Mouse (Mus musculus) neural tube, embryonic 12.5 days (tissue): ENCODE results near the gene Pigv. TPM values are rescaled to one million over a fixed set of nuclear protein-coding genes. Genes with fewer than 3 reads are reported as not detected.

Source experiments
- ATAC-seq: fragments of 200-750 bp; cut with Nextera tagmentation; 2 replicates; pipeline ENCODE4 v1.8.0; 2017; ENCODE audit warnings: low read depth, mild to moderate bottlenecking, moderate TSS enrichment, moderate library complexity; ENCODE audit not compliant: low FRiP score
- H3K27ac ChIP-seq: fragments of 300-500 bp; sonication (generic); 2 replicates; pipeline ENCODE4 v1.5.1; 2016
- H3K27me3 ChIP-seq: fragments of 300-500 bp; sonication (generic); replicated peaks from 2 replicates; pipeline ENCODE4 v1.6.1; 2016; ENCODE audit warnings: mild to moderate bottlenecking
- H3K36me3 ChIP-seq: fragments of 300-500 bp; sonication (generic); 2 replicates; pipeline ENCODE4 v1.6.1; 2016; ENCODE audit warnings: mild to moderate bottlenecking
- H3K4me1 ChIP-seq: fragments of 300-500 bp; sonication (generic); 2 replicates; pipeline ENCODE4 v1.6.1; 2016
- H3K4me2 ChIP-seq: fragments of 300-500 bp; sonication (generic); replicated peaks from 2 replicates; pipeline ENCODE4 v1.6.1; 2016; ENCODE audit warnings: mild to moderate bottlenecking
- H3K4me3 ChIP-seq: fragments of 300-500 bp; sonication (generic); 2 replicates; pipeline ENCODE4 v1.5.1; 2016
- H3K9ac ChIP-seq: fragments of 300-500 bp; sonication (generic); 2 replicates; pipeline ENCODE4 v1.6.1; 2016; ENCODE audit warnings: mild to moderate bottlenecking
- H3K9me3 ChIP-seq: fragments of 300-500 bp; sonication (generic); 2 replicates; pipeline ENCODE4 v1.6.1; 2016; ENCODE audit warnings: mild to moderate bottlenecking
- whole genome bisulfite sequencing: fragments of 180-500 bp; shearing (Covaris S2); methylation state at CpG from one replicate; pipeline ENCODE4 v1.1.7; 2016; 5-methylcytosine and 5-hydroxymethylcytosine counted together
- polyA plus RNA-seq: library from polyadenylated mRNA; unstranded; fragments of >200 nt; fragmentation: Nextera tagmentation; extraction: Ambion mirVana; gene quantifications from 2 replicates; pipeline ENCODE4 v1.2.1, GENCODE M21; 2016

Pigv gene
- polyA plus RNA-seq, 1 experiment from 2014 or later = 16.9 TPM

- Histone ChIP-seq H3K9me3 (no peaks in the 10 kb centered on the region), H3K27ac (no peak overlapping the region), H3K36me3 (peaks cover 100% of the 10 kb centered on the region), H3K4me2 (no peak overlapping the region), H3K4me1 (peaks cover 13% of the 10 kb centered on the region; the same call in 1 of the 2 replicates), H3K4me3 (no peak overlapping the region), H3K9ac (no peak overlapping the region), H3K27me3 (no peaks in the 10 kb centered on the region)
- 79% methylated on average over 7 of the region's 7 CpGs for WGBS
- ATAC-seq = no peak
Measured at GRCm38 (mm10) chr4:133688417-133689067, 16.1 kb upstream of the Pigv start.

GRCm38 (mm10) chr4:133687126-133687525, 14.7 kb upstream of the Pigv start:
- no peak for ATAC-seq
- WGBS = 89% methylated on average over 5 of the region's 5 CpGs
- H3K36me3 ChIP-seq = peaks cover 99% of the 10 kb centered on the region
- no peak overlapping the region for H3K9ac ChIP-seq
- no peak overlapping the region for H3K4me2 ChIP-seq
- no peaks in the 10 kb centered on the region for H3K27me3 ChIP-seq
- H3K4me3 ChIP-seq = no peak overlapping the region
- no peaks in the 10 kb centered on the region for H3K9me3 ChIP-seq
- H3K4me1 ChIP-seq = peaks cover 13% of the 10 kb centered on the region; the same call in 1 of the 2 replicates
- no peak overlapping the region for H3K27ac ChIP-seq

- Histone ChIP-seq H3K4me3 (no peak overlapping the region), H3K36me3 (peaks cover 99% of the 10 kb centered on the region), H3K9ac (no peak overlapping the region), H3K4me2 (no peak overlapping the region), H3K27ac (no peak overlapping the region), H3K9me3 (no peaks in the 10 kb centered on the region), H3K27me3 (no peaks in the 10 kb centered on the region), H3K4me1 (peaks cover 13% of the 10 kb centered on the region; the same call in 1 of the 2 replicates)
- 93% methylated on average over 11 of the region's 11 CpGs for WGBS
- no peak for ATAC-seq
Measured at GRCm38 (mm10) chr4:133686512-133686911, 14.1 kb upstream of the Pigv start.

GRCm38 (mm10) chr4:133680206-133680786, 7.8 kb upstream of the Pigv start:
- Histone ChIP-seq H3K4me2 (no peak overlapping the region), H3K36me3 (peaks cover 67% of the 10 kb centered on the region)

GRCm38 (mm10) chr4:133679629-133680028, 7.2 kb upstream of the Pigv start:
- Histone ChIP-seq H3K9ac (no peak overlapping the region), H3K4me2 (no peak overlapping the region), H3K4me1 (peaks cover 28% of the 10 kb centered on the region), H3K9me3 (no peaks in the 10 kb centered on the region), H3K4me3 (no peak overlapping the region), H3K36me3 (peaks cover 61% of the 10 kb centered on the region), H3K27me3 (no peaks in the 10 kb centered on the region), H3K27ac (no peak overlapping the region)
- WGBS = 91% methylated on average over 7 of the region's 7 CpGs
- ATAC-seq = no peak

More at GRCm38 (mm10) chr4:133680206-133680786, 7.8 kb upstream of the Pigv start:
- WGBS = 89% methylated on average over 14 of the region's 14 CpGs
- Histone ChIP-seq H3K27me3 (no peaks in the 10 kb centered on the region), H3K27ac (no peak overlapping the region), H3K4me1 (peaks cover 22% of the 10 kb centered on the region), H3K9ac (no peak overlapping the region), H3K9me3 (no peaks in the 10 kb centered on the region), H3K4me3 (no peak overlapping the region)
- ATAC-seq = no peak

- H3K4me3 ChIP-seq = no peak overlapping the region
- peaks cover 38% of the 10 kb centered on the region for H3K4me1 ChIP-seq
- H3K27me3 ChIP-seq = no peaks in the 10 kb centered on the region
- no peak overlapping the region for H3K4me2 ChIP-seq
- 0 out of 2 replicates have a peak overlapping the region, but pooled peaks have one; percentile 10 for H3K27ac ChIP-seq
- ATAC-seq = no peak
- peaks cover 38% of the 10 kb centered on the region for H3K36me3 ChIP-seq
- no peaks in the 10 kb centered on the region for H3K9me3 ChIP-seq
- 75% methylated on average over 7 of the region's 7 CpGs for WGBS
- no peak overlapping the region for H3K9ac ChIP-seq
Measured at GRCm38 (mm10) chr4:133677266-133677665, 4.8 kb upstream of the Pigv start.

GRCm38 (mm10) chr4:133676189-133676588, 3.7 kb upstream of the Pigv start:
- no peaks in the 10 kb centered on the region for H3K9me3 ChIP-seq
- H3K4me1 ChIP-seq = peaks cover 44% of the 10 kb centered on the region

GRCm38 (mm10) chr4:133675594-133676016, 3.2 kb upstream of the Pigv start:
- Histone ChIP-seq H3K4me3 (no peak overlapping the region), H3K27ac (0 out of 2 replicates have a peak overlapping the region, but pooled peaks have one; percentile 7), H3K27me3 (no peaks in the 10 kb centered on the region), H3K9me3 (no peaks in the 10 kb centered on the region), H3K9ac (no peak overlapping the region), H3K36me3 (peaks cover 22% of the 10 kb centered on the region), H3K4me2 (peak overlapping the region; percentile 9; the same call in 1 of the 2 replicates), H3K4me1 (peaks cover 47% of the 10 kb centered on the region)
- WGBS = 2% methylated on average over 5 of the region's 5 CpGs
- peak; percentile 55 for ATAC-seq

More at GRCm38 (mm10) chr4:133676189-133676588, 3.7 kb upstream of the Pigv start:
- peak overlapping the region; percentile 9; the same call in 1 of the 2 replicates for H3K4me2 ChIP-seq
- no peak for ATAC-seq
- 23% methylated on average over 3 of the region's 3 CpGs for WGBS
- H3K27me3 ChIP-seq = no peaks in the 10 kb centered on the region
- H3K9ac ChIP-seq = no peak overlapping the region
- peaks cover 28% of the 10 kb centered on the region for H3K36me3 ChIP-seq
- no peak overlapping the region for H3K27ac ChIP-seq
- no peak overlapping the region for H3K4me3 ChIP-seq

GRCm38 (mm10) chr4:133674331-133674695, 1.9 kb upstream of the Pigv start:
- Histone ChIP-seq H3K4me3 (no peak overlapping the region), H3K36me3 (peaks cover 10% of the 10 kb centered on the region), H3K9me3 (no peaks in the 10 kb centered on the region), H3K4me2 (peak overlapping the region; percentile 22; the same call in 1 of the 2 replicates), H3K27me3 (no peaks in the 10 kb centered on the region), H3K27ac (no peak overlapping the region), H3K9ac (no peak overlapping the region), H3K4me1 (peaks cover 55% of the 10 kb centered on the region)
- WGBS = 70% methylated on average over 8 of the region's 8 CpGs
- no peak for ATAC-seq

- H3K27me3 ChIP-seq = no peaks in the 10 kb centered on the region
- no peak for ATAC-seq
- H3K9ac ChIP-seq = peak overlapping the region; percentile 29; the same call in 1 of the 2 replicates
- H3K4me1 ChIP-seq = peaks cover 55% of the 10 kb centered on the region
- no peak overlapping the region for H3K4me3 ChIP-seq
- H3K36me3 ChIP-seq = peaks cover 7% of the 10 kb centered on the region
- no peak overlapping the region for H3K27ac ChIP-seq
- 36% methylated on average over 10 of the region's 10 CpGs for WGBS
- H3K9me3 ChIP-seq = no peaks in the 10 kb centered on the region
- peak overlapping the region; percentile 65 for H3K4me2 ChIP-seq
Measured at GRCm38 (mm10) chr4:133673666-133674330, 1.4 kb upstream of the Pigv start.

GRCm38 (mm10) chr4:133672845-133673647, 599 bp upstream of the Pigv start:
- H3K27ac ChIP-seq = peak overlapping the region; percentile 89; the same call in 1 of the 2 replicates
- no peaks in the 10 kb centered on the region for H3K9me3 ChIP-seq
- 3% methylated on average over 24 of the region's 24 CpGs for WGBS
- H3K4me1 ChIP-seq = peaks cover 59% of the 10 kb centered on the region
- ATAC-seq = peak; percentile 33; the same call in 1 of the 2 replicates
- H3K36me3 ChIP-seq = no peaks in the 10 kb centered on the region; the same call in 1 of the 2 replicates
- H3K4me3 ChIP-seq = peak overlapping the region; percentile 77
- H3K27me3 ChIP-seq = no peaks in the 10 kb centered on the region
- peak overlapping the region; percentile 65 for H3K4me2 ChIP-seq
- H3K9ac ChIP-seq = peak overlapping the region; percentile 82
